Mouse (Mus musculus) frontal cortex, postnatal 14 days (tissue): ENCODE data around the gene Hnrnpul2.

Experiments
- DNase-seq, 2 experiments: peaks; one replicate each; pipeline ENCODE4 v3.0.0; 2022; ENCODE audit warnings: low spot score in 2 of 2

Gene Hnrnpul2

DNA sequence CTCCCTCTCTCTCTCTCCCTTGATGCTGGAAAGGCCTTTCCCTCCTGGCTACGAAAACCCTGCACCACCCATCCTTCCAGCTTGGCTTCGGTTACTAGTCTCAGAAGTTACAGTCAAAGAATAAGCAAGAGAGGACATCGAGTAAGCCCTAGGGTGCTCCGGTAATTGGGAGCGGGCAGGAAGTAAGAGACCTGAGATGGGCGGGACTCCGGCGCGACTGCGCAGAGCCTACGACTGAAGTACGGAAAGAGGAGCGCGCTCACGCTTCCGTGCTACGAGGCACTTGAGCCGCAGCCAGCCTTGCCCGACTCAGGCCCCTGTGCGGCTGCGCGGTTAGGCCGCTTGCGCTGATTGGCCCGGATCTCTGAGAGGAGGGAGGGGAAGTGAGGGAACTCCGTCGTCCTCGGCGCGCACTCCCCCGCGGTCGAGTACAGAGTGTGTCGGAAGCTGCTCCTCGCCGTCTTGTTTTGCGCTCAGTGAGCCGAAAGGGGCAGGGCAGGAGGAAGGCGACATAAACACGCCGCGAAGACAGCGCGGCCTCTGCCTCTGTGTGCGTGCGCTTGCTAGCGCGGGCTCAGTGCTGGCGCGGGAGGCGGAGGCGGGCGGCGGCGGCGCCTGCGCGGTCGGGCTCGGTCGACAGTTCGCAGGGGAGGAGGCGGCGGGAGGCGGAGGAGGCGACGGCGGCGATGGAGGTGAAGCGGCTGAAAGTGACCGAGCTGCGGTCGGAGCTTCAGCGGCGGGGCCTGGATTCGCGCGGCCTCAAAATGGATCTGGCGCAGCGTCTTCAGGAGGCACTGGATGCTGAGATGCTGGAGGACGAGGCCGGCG, at the start of gene Hnrnpul2:
TSS of gene Hnrnpul2 (plus strand) at position 415 of the 828 bp plus-strand sequence.
- peak; percentile 97 to 98 for DNase-seq

DNA sequence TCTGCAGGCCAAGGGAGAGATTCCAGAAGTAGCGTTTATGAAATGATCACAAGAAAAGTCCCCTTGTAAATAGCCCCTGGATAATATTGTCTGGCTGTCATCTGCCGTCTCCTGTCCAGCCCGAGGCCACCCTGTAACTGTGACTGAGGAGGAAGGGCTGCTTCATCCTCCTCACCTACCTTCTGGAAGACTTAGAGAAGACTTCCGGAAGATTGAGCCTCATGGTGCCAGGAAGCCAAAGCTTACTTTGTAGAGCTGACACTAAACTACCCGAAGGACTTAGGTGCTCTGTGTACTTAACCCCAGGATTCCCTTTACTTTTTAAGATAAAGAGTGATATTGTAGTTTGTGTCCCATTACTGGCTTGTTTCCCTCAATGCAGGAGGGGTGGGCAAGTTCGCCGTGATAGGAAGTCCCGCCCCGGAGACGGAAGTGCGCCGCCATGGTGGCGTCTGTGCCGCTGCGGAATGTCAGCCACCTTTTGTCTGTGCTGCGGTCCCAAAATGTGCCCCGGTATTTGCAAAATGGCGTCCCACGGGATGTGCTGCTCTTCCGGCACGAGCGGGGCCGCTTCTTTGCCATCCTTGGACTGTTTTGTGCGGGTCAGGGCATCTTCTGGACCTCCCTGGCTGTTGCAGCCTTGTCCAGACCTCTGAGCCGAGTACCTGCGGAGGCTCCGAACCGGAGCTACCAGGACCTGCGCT, 49.1 kb upstream of the Hnrnpul2 start, which contains the start of gene Tmem223:
TSS of gene Tmem223 (plus strand) at position 430 of the 704 bp plus-strand sequence.
- DNase-seq = peak; percentile 58 to 75

DNA sequence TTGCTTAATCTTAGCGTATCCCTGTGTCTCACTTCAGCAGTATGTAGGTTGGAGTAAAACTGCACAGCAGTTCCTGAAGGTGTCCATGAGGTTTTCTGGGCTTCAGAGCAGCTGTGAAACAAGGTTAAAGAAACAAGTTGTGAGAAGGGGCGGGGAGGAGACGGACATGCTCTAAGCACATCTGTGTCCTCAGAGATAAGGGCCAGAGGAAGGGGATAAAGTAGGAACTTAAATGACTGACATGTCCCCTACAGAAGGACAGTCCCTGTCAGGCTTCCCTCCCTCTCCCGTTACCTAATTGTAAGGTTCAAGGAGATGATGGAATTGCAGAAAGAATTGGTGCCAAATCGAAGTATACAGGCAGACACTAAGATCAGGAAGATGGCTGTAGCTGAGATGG, 46.8 kb upstream of the Hnrnpul2 start:
- DNase-seq = no peak

DNA sequence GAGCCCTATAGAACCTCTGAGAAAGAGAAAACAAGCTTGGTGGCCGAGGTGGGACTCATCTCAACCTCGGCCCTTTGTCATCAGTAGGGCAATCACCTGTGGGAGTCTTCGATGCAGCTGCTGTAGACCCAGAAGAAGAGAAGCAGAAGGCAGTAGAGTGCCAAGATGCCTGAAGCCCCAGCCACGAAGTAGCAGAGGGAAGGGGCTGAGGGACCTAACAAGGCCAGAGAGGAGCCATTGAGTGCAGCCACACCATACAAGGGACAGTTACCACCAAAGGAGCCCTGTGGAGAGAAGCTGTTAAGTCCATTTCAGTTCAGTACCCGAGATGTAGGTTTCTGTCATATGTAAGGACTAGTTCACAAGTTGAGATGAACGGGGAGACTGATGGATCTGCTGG, 46.4 kb upstream of the Hnrnpul2 start:
- DNase-seq = no peak

DNA sequence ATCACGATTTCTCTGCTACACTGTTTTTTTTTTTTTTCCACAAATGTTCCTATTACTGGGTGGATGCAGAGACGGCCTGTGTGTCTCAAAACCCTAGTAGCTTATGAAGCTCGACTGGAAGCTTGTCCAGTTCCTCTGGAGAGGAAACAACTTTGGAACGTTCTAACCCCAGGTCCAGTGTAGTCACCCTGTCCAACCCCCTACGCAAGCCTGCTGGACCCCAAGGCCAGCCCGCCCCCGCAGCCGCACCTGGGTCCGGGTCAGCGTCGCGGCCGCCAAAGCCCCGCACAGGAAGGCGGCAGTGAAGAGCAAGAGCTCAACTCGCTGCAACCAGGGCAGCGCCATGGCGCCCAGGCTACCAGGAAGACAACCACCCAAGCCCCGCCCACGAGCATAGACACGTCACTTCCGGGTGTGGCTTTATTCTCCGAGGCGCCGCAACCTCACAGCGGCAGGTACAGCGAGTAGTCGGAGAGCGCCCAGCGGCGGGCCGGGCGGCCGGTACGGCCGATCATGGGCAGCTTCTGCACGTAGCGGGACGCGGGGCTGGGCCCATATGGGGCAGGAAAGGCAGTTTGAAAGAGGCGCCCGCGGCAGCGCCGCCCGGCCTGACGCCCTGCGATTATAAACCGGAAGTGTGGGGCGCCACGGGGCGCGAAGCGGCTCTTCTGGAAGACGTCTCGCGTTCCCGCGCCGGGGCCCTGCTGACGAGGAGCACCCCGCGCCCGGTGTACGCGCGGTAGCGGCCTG, 45.5 kb upstream of the Hnrnpul2 start, which contains the start of gene Tmem179b:
TSS of gene Tmem179b (minus strand) at position 382 of the 750 bp plus-strand sequence.
- DNase-seq = peak; percentile 91 to 96

DNA sequence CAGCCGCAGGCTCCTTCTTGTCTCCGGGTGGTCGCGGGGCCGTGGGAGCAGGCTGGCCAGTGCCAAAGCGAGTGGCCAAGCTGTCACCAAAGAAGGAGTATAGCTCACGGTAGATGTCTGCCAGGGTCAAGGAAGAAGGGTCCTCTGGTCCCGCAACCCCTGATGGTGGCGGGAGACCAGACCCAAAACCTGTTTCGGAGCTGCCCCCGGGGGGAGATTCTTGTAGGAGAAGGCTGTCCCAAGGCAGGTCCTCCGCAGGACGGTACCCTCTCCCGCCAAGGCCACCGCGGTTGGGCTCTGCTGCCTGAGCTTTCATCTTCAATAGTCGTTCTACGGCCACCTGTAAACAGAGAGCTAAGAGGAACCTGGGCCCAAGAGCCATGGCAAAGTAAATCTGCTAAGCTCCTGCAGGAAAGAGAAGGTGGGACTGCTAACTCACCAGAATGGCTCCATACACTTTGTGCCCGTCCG, 44.8 kb upstream of the Hnrnpul2 start:
- no peak for DNase-seq

DNA sequence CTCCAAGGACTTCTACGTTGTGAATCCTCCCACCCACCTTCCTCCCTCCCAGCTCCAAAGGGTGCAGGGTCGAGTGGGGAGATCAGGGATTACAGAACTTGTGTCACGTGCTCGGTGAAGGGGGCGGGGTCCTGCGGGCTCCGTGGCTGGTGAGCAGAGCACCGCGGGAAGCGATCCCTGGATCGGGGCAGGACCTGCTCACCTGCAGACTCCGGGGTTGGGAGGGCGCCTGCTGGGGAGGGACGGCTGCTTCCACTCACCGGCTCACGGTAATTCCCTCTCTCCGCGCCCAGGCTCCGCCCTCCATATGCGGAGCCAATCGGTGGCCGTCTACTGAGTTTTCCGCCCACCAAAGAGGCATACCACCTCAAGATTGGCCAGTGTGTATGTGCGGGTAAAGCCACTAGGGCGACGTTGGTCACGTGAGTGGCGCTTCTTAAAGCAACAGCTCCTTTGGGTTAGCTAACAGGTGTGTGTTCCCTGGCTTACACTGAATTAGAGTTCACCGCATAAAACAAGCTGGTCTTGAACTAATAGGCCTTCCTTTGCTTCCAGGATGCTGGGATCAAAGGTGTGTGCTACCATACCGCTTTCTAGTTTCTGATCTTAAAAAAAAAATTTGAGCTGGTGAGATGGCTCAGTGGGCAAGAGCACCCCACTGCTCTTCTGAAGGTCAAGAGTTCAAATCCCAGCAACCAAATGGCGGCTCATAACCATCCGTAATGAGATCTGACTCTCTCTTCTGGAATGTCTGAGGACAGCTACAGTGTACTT, 33.6 kb upstream of the Hnrnpul2 start, which contains the start of gene Taf6l:
TSS of gene Taf6l (minus strand) at position 410 of the 774 bp plus-strand sequence.
- DNase-seq = peak; percentile 90 to 92

DNA sequence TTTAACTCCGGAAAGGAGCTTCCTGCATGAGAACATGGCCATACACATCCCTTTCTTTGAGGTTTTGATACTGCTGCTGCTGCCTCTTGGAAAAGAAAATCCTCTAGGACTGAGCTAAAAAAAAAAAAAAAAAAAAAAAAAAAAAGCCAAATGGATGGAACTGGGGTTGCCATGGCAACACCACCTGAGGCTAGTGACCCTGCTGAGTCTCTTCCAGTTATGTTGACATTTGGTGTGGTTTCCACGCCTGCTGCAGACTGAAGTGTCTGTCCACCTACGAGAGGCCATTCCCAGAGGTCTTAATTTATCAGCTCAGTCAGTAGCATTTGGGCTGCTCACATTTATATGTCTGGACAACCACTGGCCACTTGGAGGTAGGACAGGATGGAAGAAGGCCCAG, 31.3 kb upstream of the Hnrnpul2 start:
- no peak for DNase-seq

DNA sequence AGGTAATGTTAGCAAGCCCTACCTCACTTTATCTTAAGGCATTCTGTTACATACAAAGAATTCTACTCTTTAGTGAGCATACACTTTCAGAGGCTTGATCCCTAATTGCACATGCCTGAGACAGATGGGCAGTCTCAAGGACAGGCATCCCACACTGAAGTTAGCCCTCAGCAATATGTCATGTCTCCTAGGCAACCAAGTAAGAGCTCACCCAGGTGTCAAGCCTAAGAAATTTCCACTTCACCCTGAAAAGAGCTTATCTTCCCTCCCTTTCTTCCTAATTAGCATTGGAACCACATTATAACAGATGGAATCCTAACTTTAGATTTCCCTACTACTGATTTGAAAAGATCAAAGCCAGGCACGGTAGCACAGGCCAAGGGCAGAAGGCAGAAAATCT, 30.6 kb upstream of the Hnrnpul2 start:
- no peak for DNase-seq

DNA sequence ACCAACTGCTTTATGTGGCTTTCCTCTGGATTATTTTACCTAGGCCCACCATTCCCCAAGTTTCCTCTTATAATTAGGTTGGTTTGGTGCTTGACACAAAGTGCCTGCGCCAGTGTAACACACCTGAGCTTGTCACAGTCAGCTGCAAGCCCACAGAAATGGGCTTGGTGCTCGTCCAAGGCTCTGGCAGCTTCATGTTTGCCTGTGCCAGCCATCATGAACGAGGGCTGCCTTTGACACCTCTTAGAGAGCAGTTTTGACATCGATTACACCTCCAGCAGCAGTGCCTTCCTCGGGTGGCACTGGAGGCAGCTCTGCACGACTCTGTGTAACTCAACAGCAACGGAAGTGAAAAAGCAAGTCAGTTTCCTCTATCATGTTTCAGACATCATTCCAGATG, 29.6 kb upstream of the Hnrnpul2 start:
- DNase-seq = no peak

DNA sequence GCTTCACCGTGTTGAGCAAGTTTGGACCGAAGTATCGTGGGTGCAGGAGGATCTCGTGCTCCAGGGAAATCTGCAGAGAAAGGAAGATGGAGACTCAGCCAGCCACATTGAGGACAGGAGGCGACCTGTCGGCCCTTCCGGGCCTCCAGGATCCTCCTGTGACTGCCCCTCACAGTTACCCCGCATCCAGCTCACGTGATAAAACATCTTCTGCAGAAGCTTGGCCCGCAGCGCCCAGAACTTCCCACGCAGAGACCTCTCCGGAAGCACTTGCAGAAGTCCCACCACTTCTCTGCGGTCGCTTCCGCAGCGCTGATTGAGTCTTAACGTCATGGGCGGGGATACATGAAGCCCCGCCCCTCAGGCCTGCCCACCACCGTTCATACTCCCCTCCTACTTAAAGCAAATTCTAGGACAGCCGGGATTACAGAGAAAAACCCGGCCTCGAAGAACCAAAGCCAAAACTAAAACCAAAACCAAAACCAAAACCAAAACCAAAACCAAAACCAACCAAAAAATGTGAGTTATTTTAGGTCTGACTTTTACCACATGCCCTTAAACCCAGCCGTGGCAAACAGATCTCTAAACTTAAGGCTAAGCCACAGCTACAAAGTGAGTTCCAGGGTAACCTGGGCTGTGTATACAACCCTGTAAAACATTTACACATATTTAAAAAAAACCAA, 21.4 kb upstream of the Hnrnpul2 start, which contains the start of gene Polr2g:
TSS of gene Polr2g (minus strand) at position 314 of the 683 bp plus-strand sequence.
- peak; percentile 86 to 87 for DNase-seq

DNA sequence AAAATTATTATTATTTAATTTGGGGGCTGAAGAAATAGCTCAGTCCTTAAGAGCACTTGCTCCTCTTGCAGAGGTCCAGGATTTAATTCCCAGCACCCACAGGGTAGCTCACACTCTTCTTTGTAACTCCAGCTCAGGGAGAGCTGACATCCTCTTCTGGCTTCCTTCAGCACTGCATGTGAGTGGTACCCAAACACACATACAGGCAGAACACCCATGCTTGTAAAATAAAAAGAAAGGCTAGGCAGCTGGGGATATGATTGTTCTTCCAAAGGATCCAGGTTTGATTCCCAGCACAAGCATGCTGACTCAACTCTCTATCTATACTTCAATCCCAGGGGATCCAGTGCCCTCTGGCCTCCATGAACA, 20.9 kb upstream of the Hnrnpul2 start:
- DNase-seq = no peak

DNA sequence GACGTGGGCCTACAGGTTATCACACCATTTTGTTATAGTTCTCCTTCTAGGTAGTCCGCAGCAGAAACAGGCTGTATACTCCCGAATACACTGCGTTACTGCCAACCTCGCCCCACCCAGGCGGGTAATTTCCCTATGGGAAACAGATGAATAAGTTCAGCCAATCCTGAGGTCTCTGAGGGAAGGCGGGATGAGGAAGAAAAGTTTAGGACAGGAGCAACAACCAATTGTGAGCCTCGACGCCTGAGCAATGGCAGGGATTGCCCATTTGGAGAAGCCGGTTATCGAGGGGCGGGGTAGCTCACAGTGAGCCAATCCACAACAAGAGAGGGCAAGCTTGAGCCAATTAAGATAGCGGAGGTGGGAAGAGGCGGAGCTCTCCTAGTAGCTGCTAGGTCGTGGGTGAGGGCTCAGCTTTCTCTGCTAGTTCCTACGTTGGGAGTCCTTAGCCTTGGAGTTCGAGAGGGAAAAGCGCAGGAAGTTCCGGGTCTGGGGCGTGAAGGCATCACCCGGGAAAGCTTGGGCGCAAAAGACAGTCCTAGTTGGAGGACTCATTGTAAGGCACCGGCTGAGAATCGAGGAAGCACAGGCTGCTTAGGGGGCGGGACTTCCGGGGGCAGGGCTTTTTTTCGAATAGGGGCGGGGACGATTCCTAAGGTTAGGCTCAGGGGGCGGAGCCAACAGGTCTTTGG, 17.5 kb upstream of the Hnrnpul2 start, which contains the start of gene Zbtb3:
TSS of gene Zbtb3 (plus strand) at position 426 of the 692 bp plus-strand sequence.
- DNase-seq = peak; percentile 92 to 96

DNA sequence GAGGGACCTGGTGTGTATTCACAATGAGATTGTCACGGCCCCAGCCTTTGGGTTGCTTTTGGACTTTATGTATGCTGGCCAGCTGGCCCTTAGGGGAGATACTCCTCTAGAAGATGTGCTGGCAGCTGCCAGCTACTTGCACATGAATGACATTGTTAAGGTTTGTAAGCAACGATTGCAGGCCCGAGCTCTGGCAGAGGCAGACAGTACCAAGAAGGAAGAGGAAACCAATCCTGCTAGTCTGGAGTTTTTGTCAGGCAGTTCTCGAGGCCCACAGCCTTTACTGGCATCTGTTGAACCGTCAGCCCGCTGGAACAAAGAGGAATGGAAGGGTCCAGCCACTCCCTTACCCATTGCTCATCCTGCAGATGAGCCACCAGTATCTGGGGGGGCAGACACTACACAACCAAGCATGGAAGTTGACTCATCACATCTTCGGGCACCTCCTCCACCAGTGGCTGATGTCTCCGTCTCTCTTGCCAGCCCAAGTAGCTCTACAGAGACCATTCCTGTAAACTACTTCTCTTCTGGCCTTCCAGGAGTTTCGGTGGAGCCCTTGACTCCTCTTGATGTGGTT, 16.5 kb upstream of the Hnrnpul2 start:
- no peak for DNase-seq

DNA sequence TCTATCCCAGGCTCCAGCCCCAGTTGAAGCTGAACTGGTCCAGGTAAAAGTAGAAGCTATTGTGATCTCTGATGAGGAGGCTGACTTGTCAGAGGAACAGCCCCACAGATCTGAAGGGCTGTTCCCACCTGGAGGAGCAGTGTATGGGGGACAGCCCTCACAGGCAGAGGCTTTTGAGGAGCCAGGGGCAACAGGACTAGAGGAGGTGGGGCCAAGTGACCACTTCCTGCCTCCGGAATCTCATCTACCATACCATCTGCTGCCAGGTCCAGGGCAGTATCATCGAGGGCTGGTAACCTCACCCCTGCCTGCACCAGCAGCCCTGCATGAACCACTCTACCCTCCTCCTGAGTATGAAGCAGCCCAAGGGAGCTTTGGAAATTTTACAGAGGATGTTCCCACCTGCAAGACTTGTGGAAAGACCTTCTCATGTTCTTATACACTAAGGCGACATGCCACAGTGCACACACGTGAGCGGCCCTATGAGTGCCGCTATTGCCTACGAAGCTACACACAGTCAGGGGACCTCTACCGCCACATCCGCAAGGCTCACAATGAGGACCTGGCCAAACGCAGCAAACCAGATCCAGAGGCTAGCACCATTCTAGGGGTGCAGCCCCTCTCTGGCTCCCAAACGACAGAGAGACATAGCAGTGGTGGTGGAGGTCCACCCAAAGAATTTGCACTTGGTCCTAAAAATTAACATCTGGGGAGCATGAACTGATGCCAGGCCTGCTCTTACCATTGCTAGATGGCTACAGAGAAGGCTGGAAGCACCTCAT, 15.7 kb upstream of the Hnrnpul2 start:
- DNase-seq = no peak

DNA sequence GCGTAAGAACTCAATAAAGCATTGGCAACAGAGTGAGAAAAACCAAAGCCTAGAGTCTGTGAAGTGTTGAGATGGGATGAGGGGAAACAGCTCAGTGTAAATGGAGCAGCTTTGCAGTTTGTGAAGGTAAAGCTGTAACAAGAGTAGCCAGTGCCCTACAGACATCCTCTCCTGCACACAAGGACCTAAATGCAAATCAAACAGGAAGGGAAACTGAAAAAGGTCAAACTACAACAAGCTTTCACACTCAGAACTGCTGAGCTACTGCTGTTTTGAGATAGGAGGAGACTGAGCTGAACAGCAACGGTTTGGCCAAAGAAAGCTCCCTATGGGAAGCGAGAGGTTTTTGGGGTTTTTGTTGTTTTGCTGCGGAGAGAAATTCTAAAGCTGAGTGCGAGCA, 13.0 kb upstream of the Hnrnpul2 start:
- no peak for DNase-seq

DNA sequence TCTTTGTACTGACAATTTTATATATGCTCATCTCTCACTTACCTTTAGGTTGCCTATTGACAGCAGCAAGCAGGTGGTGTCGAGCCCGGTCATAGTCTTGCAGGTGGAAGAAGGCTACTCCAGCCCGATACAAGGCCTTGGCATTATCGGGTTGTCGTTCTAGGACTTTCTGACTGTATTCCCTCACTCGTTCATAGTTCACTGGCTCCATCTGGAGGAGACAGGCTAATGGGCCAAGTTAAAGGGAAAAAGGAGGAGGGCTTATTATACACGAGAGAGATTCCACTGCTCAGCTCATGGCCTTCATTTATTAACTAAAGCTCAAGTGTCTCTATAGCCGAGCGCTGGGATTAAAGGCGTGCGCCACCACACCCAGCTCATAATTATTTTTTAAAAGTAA, 4.0 kb upstream of the Hnrnpul2 start:
- DNase-seq = no peak

DNA sequence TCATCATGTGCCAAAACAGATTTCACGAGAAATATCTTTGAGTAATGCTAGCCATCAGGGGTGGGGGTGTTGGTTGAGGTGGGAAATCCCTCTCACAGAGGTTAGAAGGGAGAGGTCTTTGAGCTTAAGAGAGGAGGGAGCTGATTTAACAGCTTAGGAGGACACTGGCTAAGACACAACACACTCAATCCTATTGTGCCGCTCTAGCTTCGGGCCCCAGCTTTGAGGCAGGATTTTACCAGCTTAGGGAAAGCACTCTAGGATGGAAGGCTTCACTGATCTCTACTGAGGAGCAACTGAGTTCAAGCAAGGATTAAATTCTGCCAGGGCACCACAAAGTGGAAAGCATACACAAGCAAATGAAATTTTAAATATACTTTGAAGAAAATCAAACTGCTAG, 2.8 kb upstream of the Hnrnpul2 start:
- DNase-seq = no peak
